Mouse (Mus musculus) ES-E14 (cell line): ENCODE results near the gene Krt80.

ENCODE experiments used
- HCFC1 ChIP-seq: IDR thresholded peaks from 2 replicates; pipeline ENCODE4 v1.6.1; 2012; ENCODE audit warnings: low read length, inconsistent platforms, borderline replicate concordance; ENCODE audit not compliant: insufficient read depth
- MAFK ChIP-seq: IDR thresholded peaks from 2 replicates; pipeline ENCODE4 v1.6.1; 2014; ENCODE audit warnings: mild to moderate bottlenecking, low read depth, low read length, inconsistent platforms; ENCODE audit not compliant: insufficient read depth
- ZC3H11A ChIP-seq: IDR thresholded peaks from 2 replicates; pipeline ENCODE4 v1.6.1; 2012; ENCODE audit warnings: low read depth, mild to moderate bottlenecking, inconsistent platforms, low read length, borderline replicate concordance

DNA sequence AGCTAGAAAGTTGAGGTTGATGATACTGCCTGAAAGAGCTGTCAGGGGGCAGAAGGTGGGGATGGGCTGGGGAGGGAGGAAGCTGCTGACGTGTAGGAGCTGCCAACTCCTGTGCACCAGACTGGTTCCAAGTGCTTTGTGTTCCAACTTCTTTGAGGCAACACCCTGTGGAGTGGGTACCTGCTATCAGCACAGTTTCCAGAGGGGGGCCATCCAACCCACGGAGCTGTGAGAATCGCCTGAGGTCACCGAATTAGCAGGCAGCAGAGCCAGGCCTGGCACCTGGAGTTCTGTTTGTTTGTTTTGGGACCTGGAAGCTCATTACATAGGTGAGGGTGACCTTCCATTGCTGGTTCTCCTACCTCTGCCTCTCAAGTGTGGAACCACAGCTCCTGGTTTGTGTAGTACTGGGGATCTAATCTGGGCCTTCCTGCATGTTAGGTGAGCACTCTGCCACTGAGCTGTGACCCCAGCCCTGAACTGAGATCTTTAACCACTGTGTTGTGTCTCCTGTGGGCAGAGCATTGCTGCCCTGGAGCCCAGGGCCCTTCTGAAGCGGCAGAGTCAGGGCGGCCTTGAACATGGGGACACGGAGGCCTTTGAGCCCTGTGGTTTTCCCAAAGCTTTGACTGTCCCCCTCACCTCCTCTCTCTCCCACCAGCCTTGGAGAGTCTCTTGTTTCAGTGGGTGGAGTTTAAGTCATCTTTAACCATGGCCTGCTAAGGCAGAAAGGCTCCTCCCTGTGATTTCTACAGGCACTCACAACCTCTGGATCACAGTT is 4.9 kb downstream of the Krt80 start:
- TF ChIP-seq ZC3H11A (no peak), MAFK (no peak), HCFC1 (no peak)
